Mouse (Mus musculus): ENCODE results near the gene Rsph14. TPM values are rescaled to one million over a fixed set of nuclear protein-coding genes. Genes with fewer than 3 reads are reported as not detected.
A peak's percentile ranks its signal among the peaks of the same experiment; 100 is the strongest.

Rsph14 gene
- polyA plus RNA-seq, 1 experiment from 2014 or later, result not detected

- CTCF ChIA-PET, result interaction anchor here (1.4 to 2.9 kb wide), 2 partner anchors 41 to 88 kb away, joined by 4 to 15 read pairs; no protein-coding TSS in a partner anchor
- TF ChIP-seq CTCF (IDR thresholded peaks at IDR 0.05), result no peak
- no peaks in the 10 kb centered on the region for H3K27me3 ChIP-seq
- no peak for ATAC-seq
- in situ Hi-C loops (cut with MboI; ENCODE audit: low pct_unique_long_range_greater_than_20kb), result loop anchor here (25.0 kb wide), 1 partner anchor 375 kb away; no protein-coding TSS in a partner anchor
- no peak for DNase-seq (ENCODE audit: low read depth, low spot score)
- POLR2A ChIA-PET, result no interaction called here
These were observed 30.2 kb upstream of the Rsph14 start for GRCm38 (mm10) chr10:75062621-75063020.

- ATAC-seq (no peak), DNase-seq (ENCODE audit: low read depth, low spot score) (no peak)
- ChIA-PET CTCF (no interaction called here), POLR2A (no interaction called here)
- in situ Hi-C loops (cut with MboI; ENCODE audit: low pct_unique_long_range_greater_than_20kb), result loop anchor here (25.0 kb wide), 1 partner anchor 375 kb away; no protein-coding TSS in a partner anchor
- TF ChIP-seq CTCF (IDR thresholded peaks at IDR 0.05), result no peak
- no peaks in the 10 kb centered on the region for H3K27me3 ChIP-seq
These were observed 29.8 kb upstream of the Rsph14 start for GRCm38 (mm10) chr10:75062189-75062561.

GRCm38 (mm10) chr10:75061341-75062188, 29.2 kb upstream of the Rsph14 start:
- no peak for ATAC-seq
- no peak for DNase-seq (ENCODE audit: low read depth, low spot score)
- no peak for TF ChIP-seq CTCF (IDR thresholded peaks at IDR 0.05)
- ChIA-PET CTCF (no interaction called here), POLR2A (no interaction called here)
- in situ Hi-C loops (cut with MboI; ENCODE audit: low pct_unique_long_range_greater_than_20kb), result loop anchor here (25.0 kb wide), 1 partner anchor 376 kb away; no protein-coding TSS in a partner anchor
- H3K27me3 ChIP-seq, result no peaks in the 10 kb centered on the region

GRCm38 (mm10) chr10:75060843-75061235, 28.5 kb upstream of the Rsph14 start:
- POLR2A ChIA-PET, result interaction anchor here (2.8 kb wide), 1 partner anchor 90 kb away, joined by 14 read pairs; no protein-coding TSS in a partner anchor
- DNase-seq (ENCODE audit: low read depth, low spot score) (no peak), ATAC-seq (no peak)
- CTCF ChIA-PET, result interaction anchor here (1.4 to 5.4 kb wide), 2 partner anchors 67 to 91 kb away, joined by 4 to 99 read pairs; no protein-coding TSS in a partner anchor
- in situ Hi-C loops (cut with MboI; ENCODE audit: low pct_unique_long_range_greater_than_20kb), result loop anchor here (25.0 kb wide), 1 partner anchor 376 kb away; no protein-coding TSS in a partner anchor
- no peak for TF ChIP-seq CTCF (IDR thresholded peaks at IDR 0.05)
- no peaks in the 10 kb centered on the region for H3K27me3 ChIP-seq

GRCm38 (mm10) chr10:75060217-75060842, 27.9 kb upstream of the Rsph14 start, which contains the start of gene Bcr:
TSS of gene Bcr (plus strand) at chr10:75060592.
- DNase-seq (ENCODE audit: low read depth, low spot score) (no peak), ATAC-seq (peak; percentile 84)
- TF ChIP-seq CTCF (IDR thresholded peaks at IDR 0.05), result no peak
- H3K27me3 ChIP-seq, result no peaks in the 10 kb centered on the region
- ChIA-PET POLR2A (interaction anchor here (2.8 kb wide), 1 partner anchor 91 kb away, joined by 14 read pairs; no protein-coding TSS in a partner anchor), CTCF (interaction anchor here (0.7 to 5.4 kb wide), 12 partner anchors 18 to 109 kb away, joined by 3 to 99 read pairs (median 7); no protein-coding TSS in a partner anchor)
- in situ Hi-C loops (cut with MboI; ENCODE audit: low pct_unique_long_range_greater_than_20kb), result loop anchor here (25.0 kb wide), 1 partner anchor 377 kb away; no protein-coding TSS in a partner anchor

- DNase-seq (ENCODE audit: low read depth, low spot score), result no peak
- CTCF ChIA-PET, result interaction anchor here (0.7 to 5.4 kb wide), 16 partner anchors 10 to 124 kb away, joined by 3 to 99 read pairs (median 6); no protein-coding TSS in a partner anchor
These were observed 27.0 kb upstream of the Rsph14 start for GRCm38 (mm10) chr10:75059396-75059795.

GRCm38 (mm10) chr10:75058761-75059395, 26.5 kb upstream of the Rsph14 start:
- in situ Hi-C loops (cut with MboI; ENCODE audit: low pct_unique_long_range_greater_than_20kb), result loop anchor here (5.0 to 25.0 kb wide), 2 partner anchors 93 to 378 kb away; no protein-coding TSS in a partner anchor
- ATAC-seq, result no peak
- TF ChIP-seq CTCF (IDR thresholded peaks at IDR 0.05), result no peak
- ChIA-PET CTCF (interaction anchor here (0.7 to 5.4 kb wide), 14 partner anchors 10 to 124 kb away, joined by 3 to 99 read pairs (median 6); no protein-coding TSS in a partner anchor), POLR2A (interaction anchor here (0.6 to 2.8 kb wide), 5 partner anchors 15 to 92 kb away, joined by 3 to 14 read pairs (median 4); no protein-coding TSS in a partner anchor)
- no peak for DNase-seq (ENCODE audit: low read depth, low spot score)
- no peaks in the 10 kb centered on the region for H3K27me3 ChIP-seq

More at GRCm38 (mm10) chr10:75059396-75059795, 27.0 kb upstream of the Rsph14 start:
- H3K27me3 ChIP-seq, result no peaks in the 10 kb centered on the region
- peak; percentile 51 for ATAC-seq
- in situ Hi-C loops (cut with MboI; ENCODE audit: low pct_unique_long_range_greater_than_20kb), result loop anchor here (5.0 to 25.0 kb wide), 2 partner anchors 93 to 378 kb away; no protein-coding TSS in a partner anchor
- POLR2A ChIA-PET, result interaction anchor here (0.6 to 2.8 kb wide), 3 partner anchors 29 to 92 kb away, joined by 3 to 14 read pairs (median 6); no protein-coding TSS in a partner anchor
- no peak for TF ChIP-seq CTCF (IDR thresholded peaks at IDR 0.05)

- in situ Hi-C loops (cut with MboI; ENCODE audit: low pct_unique_long_range_greater_than_20kb), result loop anchor here (5.0 to 25.0 kb wide), 2 partner anchors 94 to 379 kb away; no protein-coding TSS in a partner anchor
- ChIA-PET POLR2A (interaction anchor here (0.7 to 2.8 kb wide), 3 partner anchors 14 to 93 kb away, joined by 3 to 14 read pairs (median 4); no protein-coding TSS in a partner anchor), CTCF (interaction anchor here (0.6 to 5.4 kb wide), 5 partner anchors 69 to 197 kb away, joined by 3 to 99 read pairs (median 6); no protein-coding TSS in a partner anchor)
- no peak for TF ChIP-seq CTCF (IDR thresholded peaks at IDR 0.05)
- ATAC-seq (no peak), DNase-seq (ENCODE audit: low read depth, low spot score) (no peak)
- no peaks in the 10 kb centered on the region for H3K27me3 ChIP-seq
These were observed 25.9 kb upstream of the Rsph14 start for GRCm38 (mm10) chr10:75058336-75058735.

- POLR2A ChIA-PET, result no interaction called here
- DNase-seq (ENCODE audit: low read depth, low spot score) (no peak), ATAC-seq (no peak)
- no peaks in the 10 kb centered on the region for H3K27me3 ChIP-seq
- in situ Hi-C loops (cut with MboI; ENCODE audit: low pct_unique_long_range_greater_than_20kb), result loop anchor here (5.0 to 25.0 kb wide), 2 partner anchors 96 to 381 kb away; no protein-coding TSS in a partner anchor
- CTCF ChIA-PET, result interaction anchor here (0.6 to 5.4 kb wide), 3 partner anchors 9 to 104 kb away, joined by 3 to 99 read pairs (median 3); no protein-coding TSS in a partner anchor
- TF ChIP-seq CTCF (IDR thresholded peaks at IDR 0.05), result no peak
These were observed 23.9 kb upstream of the Rsph14 start for GRCm38 (mm10) chr10:75056255-75056654.
